Mouse (Mus musculus): ENCODE data around the gene Mpdz. TPM values are rescaled to one million over a fixed set of nuclear protein-coding genes. Genes with fewer than 3 reads are reported as not detected.
A peak's percentile ranks its signal among the peaks of the same experiment; 100 is the strongest.

Gene Mpdz
- polyA plus RNA-seq, 1 experiment = 19.3 TPM

GRCm38 (mm10) chr4:81332901-81333627 lies 109.6 kb downstream of the Mpdz start:
- no peaks in the 10 kb centered on the region for H3K4me1 ChIP-seq (ENCODE audit: control insufficient read depth, insufficient read depth, insufficient read length, low read length)
- H3K27ac ChIP-seq (replicated peaks; ENCODE audit: low read depth, low read length) = no peak overlapping the region
- H3K4me3 ChIP-seq (ENCODE audit: insufficient read depth, low read depth, low read length) = no peak overlapping the region

- Histone ChIP-seq H3K4me1 (ENCODE audit: control insufficient read depth, insufficient read depth, insufficient read length, low read length) (no peaks in the 10 kb centered on the region), H3K4me3 (ENCODE audit: insufficient read depth, low read depth, low read length) (no peak overlapping the region), H3K27ac (replicated peaks; ENCODE audit: low read depth, low read length) (no peak overlapping the region)
Observed at GRCm38 (mm10) chr4:81332439-81332841, 110.2 kb downstream of the Mpdz start.

GRCm38 (mm10) chr4:81327694-81328093 lies 114.9 kb downstream of the Mpdz start:
- no peak overlapping the region for H3K27ac ChIP-seq (replicated peaks; ENCODE audit: low read depth, low read length)
- no peak overlapping the region for H3K4me3 ChIP-seq (ENCODE audit: insufficient read depth, low read depth, low read length)
- H3K4me1 ChIP-seq (ENCODE audit: control insufficient read depth, insufficient read depth, insufficient read length, low read length) = no peaks in the 10 kb centered on the region

- no peak overlapping the region for H3K4me3 ChIP-seq (ENCODE audit: insufficient read depth, low read depth, low read length)
Observed at GRCm38 (mm10) chr4:81323853-81324252, 118.8 kb downstream of the Mpdz start.

GRCm38 (mm10) chr4:81322232-81322631 lies 120.4 kb downstream of the Mpdz start:
- Histone ChIP-seq H3K27ac (replicated peaks; ENCODE audit: low read depth, low read length) (no peak overlapping the region), H3K4me1 (ENCODE audit: control insufficient read depth, insufficient read depth, insufficient read length, low read length) (no peaks in the 10 kb centered on the region), H3K4me3 (ENCODE audit: insufficient read depth, low read depth, low read length) (no peak overlapping the region)

More at GRCm38 (mm10) chr4:81323853-81324252, 118.8 kb downstream of the Mpdz start:
- H3K4me1 ChIP-seq (ENCODE audit: control insufficient read depth, insufficient read depth, insufficient read length, low read length) = no peaks in the 10 kb centered on the region
- H3K27ac ChIP-seq (replicated peaks; ENCODE audit: low read depth, low read length) = no peak overlapping the region

GRCm38 (mm10) chr4:81314618-81315017 lies 128.0 kb downstream of the Mpdz start:
- Histone ChIP-seq H3K4me3 (ENCODE audit: insufficient read depth, low read depth, low read length) (no peak overlapping the region), H3K27ac (replicated peaks; ENCODE audit: low read depth, low read length) (no peak overlapping the region), H3K4me1 (ENCODE audit: control insufficient read depth, insufficient read depth, insufficient read length, low read length) (0 out of 2 replicates have a peak, but pooled peaks cover 2% of the 10 kb centered on the region)

- H3K4me3 ChIP-seq (ENCODE audit: insufficient read depth, low read depth, low read length) = no peak overlapping the region
- H3K27ac ChIP-seq (replicated peaks; ENCODE audit: low read depth, low read length) = no peak overlapping the region
- H3K4me1 ChIP-seq (ENCODE audit: control insufficient read depth, insufficient read depth, insufficient read length, low read length) = 0 out of 2 replicates have a peak, but pooled peaks cover 2% of the 10 kb centered on the region
Observed at GRCm38 (mm10) chr4:81313246-81313645, 129.4 kb downstream of the Mpdz start.

GRCm38 (mm10) chr4:81310168-81310474 lies 132.5 kb downstream of the Mpdz start:
- 0 out of 2 replicates have a peak, but pooled peaks cover 2% of the 10 kb centered on the region for H3K4me1 ChIP-seq (ENCODE audit: control insufficient read depth, insufficient read depth, insufficient read length, low read length)
- peak overlapping the region; percentile 50; the same call in 1 of the 2 replicates for H3K27ac ChIP-seq (replicated peaks; ENCODE audit: low read depth, low read length)
- H3K4me3 ChIP-seq (ENCODE audit: insufficient read depth, low read depth, low read length) = peak overlapping the region; percentile 42; the same call in 1 of the 2 replicates

- H3K4me1 ChIP-seq (ENCODE audit: control insufficient read depth, insufficient read depth, insufficient read length, low read length) = no peaks in the 10 kb centered on the region
- H3K27ac ChIP-seq (replicated peaks; ENCODE audit: low read depth, low read length) = peak overlapping the region; percentile 90
- peak overlapping the region; percentile 42; the same call in 1 of the 2 replicates for H3K4me3 ChIP-seq (ENCODE audit: insufficient read depth, low read depth, low read length)
Observed at GRCm38 (mm10) chr4:81309473-81310167, 133.0 kb downstream of the Mpdz start.

GRCm38 (mm10) chr4:81307596-81308265 lies 134.9 kb downstream of the Mpdz start:
- H3K4me3 ChIP-seq (ENCODE audit: insufficient read depth, low read depth, low read length) = no peak overlapping the region
- peak overlapping the region; percentile 78 for H3K27ac ChIP-seq (replicated peaks; ENCODE audit: low read depth, low read length)
- no peaks in the 10 kb centered on the region for H3K4me1 ChIP-seq (ENCODE audit: control insufficient read depth, insufficient read depth, insufficient read length, low read length)

GRCm38 (mm10) chr4:81302056-81302455 lies 140.6 kb downstream of the Mpdz start:
- Histone ChIP-seq H3K4me1 (ENCODE audit: control insufficient read depth, insufficient read depth, insufficient read length, low read length) (peaks cover 8% of the 10 kb centered on the region; the same call in 1 of the 2 replicates), H3K27ac (replicated peaks; ENCODE audit: low read depth, low read length) (no peak overlapping the region), H3K4me3 (ENCODE audit: insufficient read depth, low read depth, low read length) (no peak overlapping the region)

GRCm38 (mm10) chr4:81298384-81298783 lies 144.2 kb downstream of the Mpdz start:
- Histone ChIP-seq H3K4me3 (ENCODE audit: insufficient read depth, low read depth, low read length) (no peak overlapping the region), H3K27ac (replicated peaks; ENCODE audit: low read depth, low read length) (peak overlapping the region; percentile 43; the same call in 1 of the 2 replicates), H3K4me1 (ENCODE audit: control insufficient read depth, insufficient read depth, insufficient read length, low read length) (peaks cover 8% of the 10 kb centered on the region; the same call in 1 of the 2 replicates)

- peaks cover 4% of the 10 kb centered on the region; the same call in 1 of the 2 replicates for H3K4me1 ChIP-seq (ENCODE audit: control insufficient read depth, insufficient read depth, insufficient read length, low read length)
- no peak overlapping the region for H3K4me3 ChIP-seq (ENCODE audit: insufficient read depth, low read depth, low read length)
- no peak overlapping the region for H3K27ac ChIP-seq (replicated peaks; ENCODE audit: low read depth, low read length)
Observed at GRCm38 (mm10) chr4:81293309-81293708, 149.3 kb downstream of the Mpdz start.

- H3K27ac ChIP-seq (replicated peaks; ENCODE audit: low read depth, low read length) = no peak overlapping the region
- no peaks in the 10 kb centered on the region for H3K4me1 ChIP-seq (ENCODE audit: control insufficient read depth, insufficient read depth, insufficient read length, low read length)
- H3K4me3 ChIP-seq (ENCODE audit: insufficient read depth, low read depth, low read length) = no peak overlapping the region
Observed at GRCm38 (mm10) chr4:81285564-81285963, 157.1 kb downstream of the Mpdz start.

GRCm38 (mm10) chr4:81283611-81284010 lies 159.0 kb downstream of the Mpdz start:
- Histone ChIP-seq H3K4me3 (ENCODE audit: insufficient read depth, low read depth, low read length) (no peak overlapping the region), H3K4me1 (ENCODE audit: control insufficient read depth, insufficient read depth, insufficient read length, low read length) (no peaks in the 10 kb centered on the region), H3K27ac (replicated peaks; ENCODE audit: low read depth, low read length) (no peak overlapping the region)
